Mouse (Mus musculus): ENCODE measurements around the gene Olfr1204. TPM values are rescaled to one million over a fixed set of nuclear protein-coding genes. Genes with fewer than 3 reads are reported as not detected.

Gene Olfr1204
- not detected for polyA plus RNA-seq (2017; shearing (Covaris generic))

GRCm38 (mm10) chr2:88848992-88849391 is at the start of gene Olfr1204:
Olfr1204 (plus strand) TSS chr2:88849292.

GRCm38 (mm10) chr2:88814196-88814595 is 34.9 kb upstream of the Olfr1204 start, which contains the start of gene Olfr1202:
Olfr1202 (plus strand) TSS chr2:88814496.

GRCm38 (mm10) chr2:88829437-88829836 is 19.7 kb upstream of the Olfr1204 start, which contains the start of gene Olfr1205:
Olfr1205 (plus strand) TSS chr2:88829737.

GRCm38 (mm10) chr2:88862931-88863330 is 13.8 kb downstream of the Olfr1204 start, which contains the start of gene Olfr1206:
Olfr1206 (plus strand) TSS chr2:88863231.

GRCm38 (mm10) chr2:88902211-88902610 is 53.1 kb downstream of the Olfr1204 start, which contains the start of gene Olfr1208:
Olfr1208 (minus strand) TSS chr2:88902311.

Other genes with a start within 250 kb of the Olfr1204 start
- not detected for gene Olfr1191-ps1, start 208.8 kb upstream of the Olfr1204 start, polyA plus RNA-seq (2017; shearing (Covaris generic))
- not detected for gene Olfr1192-ps1, start 200.8 kb upstream of the Olfr1204 start, polyA plus RNA-seq (2017; shearing (Covaris generic))
- not detected for gene Olfr1193, start 173.7 kb upstream of the Olfr1204 start, polyA plus RNA-seq (2017; shearing (Covaris generic))
- gene Olfr1195, start 160.1 kb upstream of the Olfr1204 start, polyA plus RNA-seq (2017; shearing (Covaris generic)): not detected
- gene Olfr1196, start 144.7 kb upstream of the Olfr1204 start, polyA plus RNA-seq (2017; shearing (Covaris generic)): not detected
- gene Olfr1197, start 116.9 kb upstream of the Olfr1204 start, polyA plus RNA-seq (2017; shearing (Covaris generic)): not detected
- 0.16 TPM for gene Olfr1198, start 97.9 kb upstream of the Olfr1204 start, polyA plus RNA-seq (2017; shearing (Covaris generic))
- not detected for gene Olfr1199, start 88.8 kb upstream of the Olfr1204 start, polyA plus RNA-seq (2017; shearing (Covaris generic))
- gene Olfr1200, start 78.8 kb upstream of the Olfr1204 start, polyA plus RNA-seq (2017; shearing (Covaris generic)): not detected
- not detected for gene Olfr1201, start 56.3 kb upstream of the Olfr1204 start, polyA plus RNA-seq (2017; shearing (Covaris generic))
- not detected for gene Olfr1202, start 34.8 kb upstream of the Olfr1204 start, polyA plus RNA-seq (2017; shearing (Covaris generic))
- not detected for gene Olfr1205, start 19.6 kb upstream of the Olfr1204 start, polyA plus RNA-seq (2017; shearing (Covaris generic))
- gene Olfr1206, start 13.9 kb downstream of the Olfr1204 start, polyA plus RNA-seq (2017; shearing (Covaris generic)): not detected
- gene Olfr1208, start 53.0 kb downstream of the Olfr1204 start, polyA plus RNA-seq (2017; shearing (Covaris generic)): not detected
- gene Olfr1209, start 65.9 kb downstream of the Olfr1204 start, polyA plus RNA-seq (2017; shearing (Covaris generic)): not detected
- gene Olfr1211, start 88.8 kb downstream of the Olfr1204 start, polyA plus RNA-seq (2017; shearing (Covaris generic)): not detected
- not detected for gene Olfr1212, start 104.7 kb downstream of the Olfr1204 start, polyA plus RNA-seq (2017; shearing (Covaris generic))
- gene Gm13762, start 131.0 kb downstream of the Olfr1204 start, polyA plus RNA-seq (2017; shearing (Covaris generic)): not detected
- not detected for gene Olfr1214, start 143.4 kb downstream of the Olfr1204 start, polyA plus RNA-seq (2017; shearing (Covaris generic))
- gene Olfr1215, start 157.7 kb downstream of the Olfr1204 start, polyA plus RNA-seq (2017; shearing (Covaris generic)): not detected
- not detected for gene Olfr1216, start 169.0 kb downstream of the Olfr1204 start, polyA plus RNA-seq (2017; shearing (Covaris generic))
- gene Olfr1217, start 182.8 kb downstream of the Olfr1204 start, polyA plus RNA-seq (2017; shearing (Covaris generic)): not detected
- gene Olfr1218, start 211.9 kb downstream of the Olfr1204 start, polyA plus RNA-seq (2017; shearing (Covaris generic)): not detected
- not detected for gene Olfr1219, start 234.2 kb downstream of the Olfr1204 start, polyA plus RNA-seq (2017; shearing (Covaris generic))